Mouse (Mus musculus): ENCODE measurements around the gene Nccrp1. TPM values are rescaled to one million over a fixed set of nuclear protein-coding genes. Genes with fewer than 3 reads are reported as not detected.

Gene Nccrp1
- polyA plus RNA-seq, 1 experiment from 2014 or later = not detected

GRCm38 (mm10) chr7:28562371-28562770 is 15.3 kb upstream of the Nccrp1 start:
- H3K9me3 ChIP-seq (ENCODE audit: control insufficient read depth) = no peaks in the 10 kb centered on the region
- H3K27ac ChIP-seq (ENCODE audit: low read depth, low read length) = no peak overlapping the region
- ATAC-seq = no peak
- no peak overlapping the region for H3K4me2 ChIP-seq (replicated peaks; ENCODE audit: low read depth)
- H3K9ac ChIP-seq (ENCODE audit: low read depth, low read length) = no peak overlapping the region
- no peak overlapping the region for H3K4me3 ChIP-seq (ENCODE audit: low read depth, low read length)
- H3K4me1 ChIP-seq (replicated peaks; ENCODE audit: control insufficient read depth, insufficient read depth, low read length) = no peaks in the 10 kb centered on the region
- H3K27me3 ChIP-seq (replicated peaks; ENCODE audit: control insufficient read depth, insufficient read depth, low read length) = no peaks in the 10 kb centered on the region
- peaks cover 89% of the 10 kb centered on the region for H3K36me3 ChIP-seq (ENCODE audit: control insufficient read depth, insufficient read depth)
- no peak for TF ChIP-seq CTCF (IDR thresholded peaks at IDR 0.05; ENCODE audit: low read depth)
- 88% methylated on average over 13 of the region's 13 CpGs for WGBS

GRCm38 (mm10) chr7:28561967-28562366 is 14.9 kb upstream of the Nccrp1 start:
- Histone ChIP-seq H3K9ac (ENCODE audit: low read depth, low read length) (no peak overlapping the region), H3K9me3 (ENCODE audit: control insufficient read depth) (no peaks in the 10 kb centered on the region), H3K36me3 (ENCODE audit: control insufficient read depth, insufficient read depth) (peaks cover 85% of the 10 kb centered on the region), H3K27ac (ENCODE audit: low read depth, low read length) (no peak overlapping the region), H3K4me3 (ENCODE audit: low read depth, low read length) (no peak overlapping the region), H3K27me3 (replicated peaks; ENCODE audit: control insufficient read depth, insufficient read depth, low read length) (no peaks in the 10 kb centered on the region), H3K4me2 (replicated peaks; ENCODE audit: low read depth) (no peak overlapping the region), H3K4me1 (replicated peaks; ENCODE audit: control insufficient read depth, insufficient read depth, low read length) (no peaks in the 10 kb centered on the region)
- TF ChIP-seq CTCF (IDR thresholded peaks at IDR 0.05; ENCODE audit: low read depth) = no peak
- ATAC-seq = no peak
- WGBS = 92% methylated on average over 11 of the region's 11 CpGs

GRCm38 (mm10) chr7:28560856-28561255 is 13.8 kb upstream of the Nccrp1 start:
- no peak overlapping the region for H3K4me2 ChIP-seq (replicated peaks; ENCODE audit: low read depth)
- H3K9me3 ChIP-seq (ENCODE audit: control insufficient read depth) = no peaks in the 10 kb centered on the region
- no peak overlapping the region for H3K4me3 ChIP-seq (ENCODE audit: low read depth, low read length)
- no peak for TF ChIP-seq CTCF (IDR thresholded peaks at IDR 0.05; ENCODE audit: low read depth)
- H3K27ac ChIP-seq (ENCODE audit: low read depth, low read length) = no peak overlapping the region
- H3K9ac ChIP-seq (ENCODE audit: low read depth, low read length) = no peak overlapping the region
- no peak for ATAC-seq
- no peaks in the 10 kb centered on the region for H3K4me1 ChIP-seq (replicated peaks; ENCODE audit: control insufficient read depth, insufficient read depth, low read length)
- peaks cover 74% of the 10 kb centered on the region for H3K36me3 ChIP-seq (ENCODE audit: control insufficient read depth, insufficient read depth)
- WGBS = 92% methylated on average over 10 of the region's 10 CpGs
- no peaks in the 10 kb centered on the region for H3K27me3 ChIP-seq (replicated peaks; ENCODE audit: control insufficient read depth, insufficient read depth, low read length)

GRCm38 (mm10) chr7:28558486-28558885 is 11.4 kb upstream of the Nccrp1 start:
- no peak overlapping the region for H3K4me3 ChIP-seq (ENCODE audit: low read depth, low read length)
- TF ChIP-seq CTCF (IDR thresholded peaks at IDR 0.05; ENCODE audit: low read depth) = no peak
- H3K4me2 ChIP-seq (replicated peaks; ENCODE audit: low read depth) = no peak overlapping the region
- no peaks in the 10 kb centered on the region for H3K9me3 ChIP-seq (ENCODE audit: control insufficient read depth)
- WGBS = 53% methylated on average over 4 of the region's 4 CpGs
- no peak overlapping the region for H3K9ac ChIP-seq (ENCODE audit: low read depth, low read length)
- no peaks in the 10 kb centered on the region for H3K27me3 ChIP-seq (replicated peaks; ENCODE audit: control insufficient read depth, insufficient read depth, low read length)
- no peak for ATAC-seq
- no peak overlapping the region for H3K27ac ChIP-seq (ENCODE audit: low read depth, low read length)
- H3K4me1 ChIP-seq (replicated peaks; ENCODE audit: control insufficient read depth, insufficient read depth, low read length) = no peaks in the 10 kb centered on the region
- H3K36me3 ChIP-seq (ENCODE audit: control insufficient read depth, insufficient read depth) = peaks cover 50% of the 10 kb centered on the region

GRCm38 (mm10) chr7:28557708-28558107 is 10.7 kb upstream of the Nccrp1 start:
- Histone ChIP-seq H3K27me3 (replicated peaks; ENCODE audit: control insufficient read depth, insufficient read depth, low read length) (no peaks in the 10 kb centered on the region), H3K9ac (ENCODE audit: low read depth, low read length) (no peak overlapping the region), H3K36me3 (ENCODE audit: control insufficient read depth, insufficient read depth) (peaks cover 43% of the 10 kb centered on the region), H3K4me2 (replicated peaks; ENCODE audit: low read depth) (no peak overlapping the region), H3K4me1 (replicated peaks; ENCODE audit: control insufficient read depth, insufficient read depth, low read length) (no peaks in the 10 kb centered on the region), H3K4me3 (ENCODE audit: low read depth, low read length) (no peak overlapping the region), H3K9me3 (ENCODE audit: control insufficient read depth) (no peaks in the 10 kb centered on the region), H3K27ac (ENCODE audit: low read depth, low read length) (no peak overlapping the region)
- TF ChIP-seq CTCF (IDR thresholded peaks at IDR 0.05; ENCODE audit: low read depth) = no peak
- no peak for ATAC-seq
- WGBS = 75% methylated on average over 6 of the region's 6 CpGs

- no peak for ATAC-seq
- Histone ChIP-seq H3K4me2 (replicated peaks; ENCODE audit: low read depth) (no peak overlapping the region), H3K36me3 (ENCODE audit: control insufficient read depth, insufficient read depth) (peaks cover 37% of the 10 kb centered on the region), H3K9ac (ENCODE audit: low read depth, low read length) (no peak overlapping the region), H3K9me3 (ENCODE audit: control insufficient read depth) (no peaks in the 10 kb centered on the region), H3K27me3 (replicated peaks; ENCODE audit: control insufficient read depth, insufficient read depth, low read length) (no peaks in the 10 kb centered on the region), H3K4me1 (replicated peaks; ENCODE audit: control insufficient read depth, insufficient read depth, low read length) (no peaks in the 10 kb centered on the region), H3K4me3 (ENCODE audit: low read depth, low read length) (no peak overlapping the region), H3K27ac (ENCODE audit: low read depth, low read length) (no peak overlapping the region)
- TF ChIP-seq CTCF (IDR thresholded peaks at IDR 0.05; ENCODE audit: low read depth) = no peak
- 68% methylated on average over 5 of the region's 5 CpGs for WGBS
Observed at GRCm38 (mm10) chr7:28557069-28557468, 10.0 kb upstream of the Nccrp1 start.

Measured in intestine, postnatal 0 days (tissue).